Mouse (Mus musculus) MEL (cell line): ENCODE results near the gene Cops2. TPM values are rescaled to one million over a fixed set of nuclear protein-coding genes. Genes with fewer than 3 reads are reported as not detected.

ENCODE experiments used
- DNase-seq: peaks from one replicate; pipeline ENCODE4 v3.0.0; 2011; ENCODE audit warnings: low read depth, low spot score
- H3K27ac ChIP-seq: 2 replicates; pipeline ENCODE4 v1.5.1; 2012; ENCODE audit warnings: low read depth, mild to moderate bottlenecking, control low read depth, low read length, moderate library complexity; ENCODE audit not compliant: control insufficient read depth
- H3K27me3 ChIP-seq, 2 experiments: fragments of 150-350 bp in 1 of 2; sonication (generic) in 1 of 2; 2 replicates each; pipeline ENCODE4 v1.6.1; 2012; ENCODE audit warnings: low read length in 2 of 2, mild to moderate bottlenecking in 2 of 2, improper control_type of control experiment in 1 of 2, moderate library complexity in 1 of 2; ENCODE audit not compliant: insufficient read depth in 2 of 2, control insufficient read depth in 1 of 2
- H3K36me3 ChIP-seq, 2 experiments: 2 replicates each; pipeline ENCODE4 v1.6.1; 2012 to 2014; ENCODE audit warnings: low read length in 2 of 2, improper control_type of control experiment in 1 of 2, inconsistent platforms in 1 of 2, mild to moderate bottlenecking in 1 of 2; ENCODE audit not compliant: insufficient read depth in 2 of 2, control insufficient read depth in 1 of 2
- H3K4me1 ChIP-seq, 2 experiments: fragments of 150-350 bp in 1 of 2; sonication (generic) in 1 of 2; 2 replicates each; pipeline ENCODE4 v1.6.1; 2012; ENCODE audit warnings: low read length in 2 of 2, improper control_type of control experiment in 1 of 2, mild to moderate bottlenecking in 1 of 2; ENCODE audit not compliant: insufficient read depth in 2 of 2, control insufficient read depth in 1 of 2
- H3K4me3 ChIP-seq, 2 experiments: fragments of 150-350 bp in 1 of 2; sonication (generic) in 1 of 2; 2 replicates each; pipeline ENCODE4 v1.5.1; 2012; ENCODE audit warnings: low read depth in 2 of 2, low read length in 2 of 2, mild to moderate bottlenecking in 2 of 2, moderate library complexity in 2 of 2, control low read depth in 1 of 2, improper control_type of control experiment in 1 of 2; ENCODE audit not compliant: control insufficient read depth in 1 of 2, insufficient read depth in 1 of 2
- H3K79me2 ChIP-seq: 2 replicates; pipeline ENCODE4 v1.6.1; 2012; ENCODE audit warnings: mild to moderate bottlenecking, low read length, moderate library complexity; ENCODE audit not compliant: control insufficient read depth, poor library complexity, insufficient read depth
- H3K9ac ChIP-seq: 2 replicates; pipeline ENCODE4 v1.6.1; 2012; ENCODE audit warnings: low read depth, mild to moderate bottlenecking, control low read depth, low read length, moderate library complexity; ENCODE audit not compliant: control insufficient read depth, poor library complexity, severe bottlenecking
- H3K9me3 ChIP-seq: fragments of 150-350 bp; sonication (generic); replicated peaks from 2 replicates; pipeline ENCODE4 v1.6.1; 2012; ENCODE audit warnings: mild to moderate bottlenecking, low read length, improper control_type of control experiment, moderate library complexity; ENCODE audit not compliant: insufficient read depth
- CHD2 ChIP-seq: IDR thresholded peaks from 2 replicates; pipeline ENCODE4 v1.6.1; 2011; ENCODE audit warnings: low read length, improper control_type of control experiment
- EP300 ChIP-seq, 2 experiments: IDR thresholded peaks; 2 replicates each; pipeline ENCODE4 v1.6.1; 2011; ENCODE audit warnings: improper control_type of control experiment in 2 of 2, low read length in 2 of 2, low read depth in 1 of 2, mild to moderate bottlenecking in 1 of 2
- ETS1 ChIP-seq: IDR thresholded peaks from 2 replicates; pipeline ENCODE4 v1.6.1; 2012; ENCODE audit warnings: low read depth, mild to moderate bottlenecking, inconsistent platforms, low read length, improper control_type of control experiment, moderate library complexity
- GABPA ChIP-seq: IDR thresholded peaks from 2 replicates; pipeline ENCODE4 v1.6.1; 2012; ENCODE audit warnings: low read depth, mild to moderate bottlenecking, inconsistent platforms, low read length, improper control_type of control experiment, moderate library complexity
- GATA1 ChIP-seq: IDR thresholded peaks from 2 replicates; pipeline ENCODE4 v1.6.1; 2011; ENCODE audit warnings: low read depth, low read length, improper control_type of control experiment
- MAX ChIP-seq: IDR thresholded peaks from 2 replicates; pipeline ENCODE4 v1.6.1; 2011; ENCODE audit warnings: low read length, improper control_type of control experiment
- MXI1 ChIP-seq: IDR thresholded peaks from 2 replicates; pipeline ENCODE4 v1.6.1; 2011; ENCODE audit warnings: mild to moderate bottlenecking, low read depth, low read length, improper control_type of control experiment
- MYB ChIP-seq: IDR thresholded peaks from 2 replicates; pipeline ENCODE4 v1.6.1; 2011; ENCODE audit warnings: mild to moderate bottlenecking, low read depth, low read length, improper control_type of control experiment
- NELFE ChIP-seq: IDR thresholded peaks from 2 replicates; pipeline ENCODE4 v1.6.1; 2011; ENCODE audit warnings: low read depth, low read length, improper control_type of control experiment
- NRF1 ChIP-seq: IDR thresholded peaks from 2 replicates; pipeline ENCODE4 v1.6.1; 2014; ENCODE audit warnings: low read depth, mild to moderate bottlenecking, inconsistent platforms, low read length, improper control_type of control experiment, moderate library complexity; ENCODE audit not compliant: poor library complexity, insufficient read depth, severe bottlenecking
- POLR2AphosphoS5 ChIP-seq: IDR thresholded peaks from 2 replicates; pipeline ENCODE4 v1.6.1; 2012; ENCODE audit warnings: low read depth, borderline replicate concordance, mild to moderate bottlenecking, inconsistent platforms, low read length, moderate library complexity, mixed read lengths
- RAD21 ChIP-seq: IDR thresholded peaks from 2 replicates; pipeline ENCODE4 v1.6.1; 2011; ENCODE audit warnings: mild to moderate bottlenecking, low read depth, low read length, improper control_type of control experiment
- RCOR1 ChIP-seq: IDR thresholded peaks from 2 replicates; pipeline ENCODE4 v1.6.1; 2012; ENCODE audit warnings: low read depth, mild to moderate bottlenecking, inconsistent platforms, low read length, improper control_type of control experiment
- TAL1 ChIP-seq: IDR thresholded peaks from 2 replicates; pipeline ENCODE4 v1.6.1; 2012; ENCODE audit warnings: mild to moderate bottlenecking, inconsistent platforms, low read length, moderate library complexity, mixed read lengths
- TCF12 ChIP-seq: IDR thresholded peaks from 2 replicates; pipeline ENCODE4 v1.6.1; 2014; ENCODE audit warnings: low read depth, mild to moderate bottlenecking, inconsistent platforms, low read length, improper control_type of control experiment, moderate library complexity
- ZC3H11A ChIP-seq: IDR thresholded peaks from 2 replicates; pipeline ENCODE4 v1.6.1; 2012; ENCODE audit warnings: low read depth, mild to moderate bottlenecking, inconsistent platforms, low read length, improper control_type of control experiment
- ZKSCAN1 ChIP-seq: IDR thresholded peaks from 2 replicates; pipeline ENCODE4 v1.6.1; 2012; ENCODE audit warnings: low read depth, mild to moderate bottlenecking, inconsistent platforms, low read length, improper control_type of control experiment, moderate library complexity
- ZNF384 ChIP-seq: IDR thresholded peaks from 2 replicates; pipeline ENCODE4 v1.6.1; 2012; ENCODE audit warnings: low read depth, mild to moderate bottlenecking, inconsistent platforms, low read length, improper control_type of control experiment
- polyA plus RNA-seq, 2 experiments: library from polyadenylated mRNA; stranded (reverse) in 1 of 2; unstranded in 1 of 2; fragments of >175 nt in 1 of 2; fragments of >200 nt in 1 of 2; gene quantifications; 2 replicates each; pipeline versions ENCODE4 v1.2.1 to v1.2.4; 2012; ENCODE audit warnings: low replicate concordance in 2 of 2, low read depth in 1 of 2; ENCODE audit not compliant: insufficient read length in 2 of 2, insufficient read depth in 1 of 2, missing spikeins in 1 of 2
- total RNA-seq: library from RNA; depleted of rRNA; stranded (reverse); fragments of 300-350 nt; gene quantifications from 2 replicates; pipeline ENCODE4 v1.2.3, GENCODE M21; 2012

The Cops2 gene
- total and polyA plus RNA-seq, 3 experiments: 65.3 to 131 (median 66.2) TPM

- H3K36me3 ChIP-seq: peaks cover 0 to 2% of the 10 kb centered on the region in 2 experiments; a peak in 1 of 4 replicates
- H3K9me3 ChIP-seq: no peaks in the 10 kb centered on the region
- no peaks in the 10 kb centered on the region for H3K79me2 ChIP-seq
- H3K27me3 ChIP-seq: peaks cover 2 to 5% of the 10 kb centered on the region in 2 experiments; a peak in 3 of 4 replicates
- TF ChIP-seq ETS1 (peak; percentile 54; the same call in 1 of the 2 replicates), MXI1 (no peak; the same call in 1 of the 2 replicates), NRF1 (no peak), GATA1 (0 out of 2 replicates have a peak, but pooled peaks have one; percentile 14), TCF12 (peak; percentile 52; the same call in 1 of the 2 replicates), ZKSCAN1 (no peak), RAD21 (no peak), ZNF384 (no peak), EP300 (IDR thresholded peaks at IDR 0.05; ENCODE audit: low read depth in 1 of 2, low read length in 2 of 2) (peak in 1 of 2 experiments; percentile 12; a peak in 1 of 4 replicates), RCOR1 (0 out of 2 replicates have a peak, but pooled peaks have one; percentile 12), MAX (no peak), NELFE (no peak), POLR2AphosphoS5 (no peak), GABPA (no peak), TAL1 (no peak)
- TF ChIP-seq, all 39 proteins: peak for 5
- no peak for DNase-seq
- Histone ChIP-seq H3K4me3 (no peak overlapping the region), H3K9ac (no peak overlapping the region), H3K4me1 (peaks cover 0 to 3% of the 10 kb centered on the region in 2 experiments; a peak in 1 of 4 replicates), H3K27ac (no peak overlapping the region)
These were observed 5.6 kb upstream of the Cops2 start for GRCm38 (mm10) chr2:125864551-125864950.

GRCm38 (mm10) chr2:125863799-125864198, 4.9 kb upstream of the Cops2 start:
- no peak for DNase-seq
- TF ChIP-seq ZC3H11A (no peak), MYB (no peak), RCOR1 (no peak), CHD2 (no peak), NELFE (no peak)
- peaks cover 0 to 3% of the 10 kb centered on the region in 2 experiments; a peak in 1 of 4 replicates for H3K4me1 ChIP-seq
- H3K4me3 ChIP-seq: no peak overlapping the region
- H3K36me3 ChIP-seq: peaks cover 0 to 4% of the 10 kb centered on the region in 2 experiments; a peak in 1 of 4 replicates
- H3K9me3 ChIP-seq: no peaks in the 10 kb centered on the region
- H3K9ac ChIP-seq: no peak overlapping the region
- H3K27ac ChIP-seq: no peak overlapping the region
- peaks cover 2 to 5% of the 10 kb centered on the region in 2 experiments; a peak in 3 of 4 replicates for H3K27me3 ChIP-seq
- peaks cover 2% of the 10 kb centered on the region for H3K79me2 ChIP-seq
